Mouse (Mus musculus) cerebellum, adult 11 months (tissue): ENCODE results near the gene Opn1sw.

Experiments used
- DNase-seq: peaks from one replicate; pipeline ENCODE4 v3.0.0; 2022

Opn1sw gene

GRCm38 (mm10) chr6:29326961-29327360, 61.3 kb downstream of the Opn1sw start:
- no peak for DNase-seq
